Mouse (Mus musculus) testis, adult 2 months (tissue): ENCODE measurements around the gene Slc25a30. TPM values are rescaled to one million over a fixed set of nuclear protein-coding genes. Genes with fewer than 3 reads are reported as not detected.
A peak's percentile ranks its signal among the peaks of the same experiment; 100 is the strongest.
"Not testable (repeated sequence)": the region's sequence is repeated elsewhere in the genome, so short reads cannot be mapped to it uniquely, and the experiment has no call there.

ENCODE experiments used
- H3K27ac ChIP-seq: fragments of 200-500 bp; 2 replicates; pipeline ENCODE4 v1.5.1; 2012; ENCODE audit warnings: low read depth, low read length; ENCODE audit not compliant: control insufficient read depth, insufficient read depth
- H3K27me3 ChIP-seq: fragments of 200-500 bp; 2 replicates; pipeline ENCODE4 v1.6.1; 2012; ENCODE audit warnings: mild to moderate bottlenecking, low read length, moderate library complexity; ENCODE audit not compliant: control insufficient read depth, insufficient read depth
- H3K36me3 ChIP-seq: fragments of 200-500 bp; 2 replicates; pipeline ENCODE4 v1.6.1; 2012; ENCODE audit warnings: mild to moderate bottlenecking, low read length; ENCODE audit not compliant: control insufficient read depth, insufficient read depth
- H3K4me1 ChIP-seq: fragments of 200-500 bp; 2 replicates; pipeline ENCODE4 v1.6.1; 2012; ENCODE audit warnings: low read length; ENCODE audit not compliant: control insufficient read depth, insufficient read depth
- H3K4me3 ChIP-seq: fragments of 200-500 bp; 2 replicates; pipeline ENCODE4 v1.5.1; 2012; ENCODE audit warnings: low read depth, mild to moderate bottlenecking, low read length, moderate library complexity, mixed read lengths; ENCODE audit not compliant: control insufficient read depth
- CTCF ChIP-seq: fragments of 200-500 bp; IDR thresholded peaks from 2 replicates; pipeline ENCODE4 v1.5.1; 2012; ENCODE audit warnings: low read depth, mild to moderate bottlenecking, inconsistent platforms, low read length, moderate library complexity; ENCODE audit not compliant: control insufficient read depth, insufficient read depth, insufficient replicate concordance
- POLR2A ChIP-seq: fragments of 200-500 bp; IDR thresholded peaks from 2 replicates; pipeline ENCODE4 v1.6.1; 2012; ENCODE audit warnings: low read depth, mild to moderate bottlenecking, inconsistent platforms, low read length, moderate library complexity; ENCODE audit not compliant: control insufficient read depth
- polyA plus RNA-seq: library from polyadenylated mRNA; depleted of rRNA; stranded (reverse); fragments of >200 nt; gene quantifications from 2 replicates; pipeline ENCODE4 v1.2.3, GENCODE M21; 2012

Slc25a30 gene
- polyA plus RNA-seq, 1 experiment, result 16.5 TPM

DNA sequence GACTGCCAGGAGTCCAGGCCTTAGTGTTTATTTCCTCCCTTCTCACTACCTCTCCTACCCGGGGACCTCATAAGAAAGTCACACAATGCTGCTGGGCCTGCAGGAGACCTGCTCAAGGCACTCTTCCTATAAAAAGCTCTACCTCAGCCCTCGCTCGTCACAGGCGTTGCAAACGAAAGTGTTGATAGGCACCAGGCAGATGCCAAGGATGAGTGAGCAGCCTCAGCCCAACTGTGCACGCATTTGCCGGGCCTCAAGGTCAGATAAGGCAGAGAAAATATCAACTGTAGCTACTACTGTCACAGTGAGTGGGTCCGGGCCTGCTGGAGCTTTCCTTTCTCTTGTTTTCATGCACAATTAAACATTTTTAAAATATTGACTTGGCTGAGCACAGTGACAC lies 13.4 kb downstream of the Slc25a30 start:
- Histone ChIP-seq H3K27me3 (no peaks in the 10 kb centered on the region), H3K4me3 (no peak overlapping the region), H3K4me1 (no peaks in the 10 kb centered on the region), H3K36me3 (no peaks in the 10 kb centered on the region), H3K27ac (no peak overlapping the region)
- TF ChIP-seq POLR2A (no peak), CTCF (no peak)

DNA sequence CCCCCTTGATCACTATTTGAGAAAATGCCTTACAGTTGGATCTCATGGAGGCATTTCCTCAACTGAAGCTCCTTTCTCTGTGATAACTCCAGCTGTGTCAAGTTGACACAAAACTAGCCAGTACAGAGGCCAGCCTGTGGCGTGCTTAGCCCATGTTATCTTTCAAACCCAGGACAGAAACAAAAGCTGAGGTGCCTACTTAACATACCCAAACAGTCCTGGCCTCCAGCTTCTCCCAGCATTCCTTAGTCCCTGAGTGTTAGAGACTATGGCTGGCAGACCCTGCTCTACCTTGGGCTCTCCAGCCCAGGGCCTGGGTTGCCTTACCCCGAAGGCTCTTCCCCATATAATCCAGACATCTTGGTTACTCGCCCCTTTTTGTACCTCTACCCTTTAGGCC lies 14.4 kb downstream of the Slc25a30 start:
- not testable (repeated sequence) for H3K36me3 ChIP-seq, H3K4me3 ChIP-seq, H3K27me3 ChIP-seq, H3K4me1 ChIP-seq
- H3K27ac ChIP-seq, result 0 out of 2 replicates have a peak overlapping the region, but pooled peaks have one; percentile 20

- Histone ChIP-seq H3K27me3 (no peaks in the 10 kb centered on the region), H3K27ac (no peak overlapping the region), H3K4me1 (no peaks in the 10 kb centered on the region), H3K4me3 (no peak overlapping the region), H3K36me3 (no peaks in the 10 kb centered on the region)
- TF ChIP-seq CTCF (no peak), POLR2A (no peak)
Measured at GRCm38 (mm10) chr14:75771101-75771501, 15.7 kb downstream of the Slc25a30 start.

DNA sequence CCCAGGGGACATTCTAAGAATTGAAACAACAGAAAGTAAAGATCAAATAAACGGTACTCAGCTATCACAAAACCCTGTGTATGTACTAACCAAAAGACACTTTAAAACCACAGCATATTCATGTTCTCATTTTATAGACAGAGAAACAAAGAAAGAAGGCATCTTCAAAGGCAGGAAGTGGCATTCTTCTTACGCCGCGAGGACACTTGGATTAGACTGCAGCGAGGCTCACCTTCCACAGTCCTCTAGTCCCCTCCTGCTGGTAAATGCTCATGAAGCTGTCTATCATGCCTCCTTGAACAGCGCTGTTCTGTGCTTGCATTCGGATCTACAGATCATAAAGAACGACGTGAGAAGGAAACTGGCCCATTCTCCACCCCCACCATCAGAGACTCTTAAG lies 17.5 kb downstream of the Slc25a30 start:
- Histone ChIP-seq H3K27ac (no peak overlapping the region), H3K27me3 (no peaks in the 10 kb centered on the region), H3K36me3 (no peaks in the 10 kb centered on the region), H3K4me1 (no peaks in the 10 kb centered on the region), H3K4me3 (no peak overlapping the region)
- TF ChIP-seq CTCF (no peak), POLR2A (no peak)

DNA sequence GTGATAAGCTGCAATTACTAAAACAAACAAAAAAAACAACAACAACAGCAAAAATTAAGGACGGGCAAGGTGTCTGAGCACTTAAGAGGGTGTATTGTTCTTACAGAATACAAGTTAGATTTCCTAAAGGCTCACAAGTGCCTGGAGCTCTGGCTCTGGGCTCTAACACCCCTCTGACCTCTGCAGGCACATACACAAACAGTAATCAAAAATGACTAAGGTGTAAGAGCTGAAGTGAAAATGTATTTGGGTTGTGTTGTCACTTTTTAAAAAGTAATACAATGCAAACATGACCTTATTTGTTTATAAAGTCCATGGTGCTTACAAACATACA lies 18.6 kb downstream of the Slc25a30 start:
- TF ChIP-seq CTCF (no peak), POLR2A (no peak)
- H3K27me3 ChIP-seq, result no peaks in the 10 kb centered on the region
- no peak overlapping the region for H3K4me3 ChIP-seq
- H3K36me3 ChIP-seq, result no peaks in the 10 kb centered on the region
- no peaks in the 10 kb centered on the region for H3K4me1 ChIP-seq
- no peak overlapping the region for H3K27ac ChIP-seq

GRCm38 (mm10) chr14:75767492-75768274 lies 19.2 kb downstream of the Slc25a30 start:
- Histone ChIP-seq H3K4me1 (no peaks in the 10 kb centered on the region), H3K4me3 (no peak overlapping the region), H3K27ac (no peak overlapping the region), H3K27me3 (no peaks in the 10 kb centered on the region), H3K36me3 (no peaks in the 10 kb centered on the region)
- TF ChIP-seq CTCF, result peak; percentile 53; the same call in 1 of the 2 replicates
- no peak for TF ChIP-seq POLR2A

DNA sequence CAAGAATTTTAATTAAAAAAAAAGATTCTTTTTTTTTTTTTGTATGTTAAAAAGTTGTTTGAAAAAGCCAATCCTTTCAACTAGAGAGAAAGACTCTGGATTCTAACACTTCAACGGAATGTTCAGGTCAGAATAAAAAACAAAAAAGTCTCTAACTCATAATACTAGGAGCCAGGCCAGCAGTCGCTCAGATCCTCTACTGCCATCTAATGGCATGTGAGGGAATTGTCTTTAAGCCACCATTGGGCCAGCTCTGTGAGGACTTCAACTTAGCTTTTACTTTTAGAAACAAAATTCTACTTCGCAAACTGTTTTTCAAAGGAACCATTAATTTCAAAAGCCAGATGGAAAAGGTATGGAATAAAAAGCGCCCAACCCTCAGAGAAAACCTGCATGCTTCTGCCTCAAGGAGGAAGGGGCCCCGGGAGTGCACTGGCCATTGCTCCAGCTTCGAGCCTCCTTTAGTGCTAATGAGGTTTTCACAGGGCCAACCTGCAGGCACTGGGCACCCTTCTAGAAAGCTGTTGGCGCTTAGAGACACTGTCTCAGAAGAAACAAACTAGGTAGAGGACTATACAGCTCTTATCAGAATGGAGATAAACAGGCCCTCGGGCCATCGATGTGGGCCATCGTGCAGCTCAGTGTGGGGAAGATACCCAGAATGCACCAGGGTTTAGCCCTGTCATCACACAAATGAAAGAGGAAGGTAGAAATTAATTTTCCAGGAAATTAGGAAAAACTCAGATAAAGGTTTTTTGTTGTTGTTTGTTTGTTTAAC lies 25.6 kb downstream of the Slc25a30 start:
- H3K27ac ChIP-seq, result no peak overlapping the region
- TF ChIP-seq POLR2A (no peak), CTCF (peak; percentile 28; the same call in 1 of the 2 replicates)
- H3K36me3 ChIP-seq, result no peaks in the 10 kb centered on the region
- no peak overlapping the region for H3K4me3 ChIP-seq
- H3K4me1 ChIP-seq, result no peaks in the 10 kb centered on the region
- H3K27me3 ChIP-seq, result no peaks in the 10 kb centered on the region

DNA sequence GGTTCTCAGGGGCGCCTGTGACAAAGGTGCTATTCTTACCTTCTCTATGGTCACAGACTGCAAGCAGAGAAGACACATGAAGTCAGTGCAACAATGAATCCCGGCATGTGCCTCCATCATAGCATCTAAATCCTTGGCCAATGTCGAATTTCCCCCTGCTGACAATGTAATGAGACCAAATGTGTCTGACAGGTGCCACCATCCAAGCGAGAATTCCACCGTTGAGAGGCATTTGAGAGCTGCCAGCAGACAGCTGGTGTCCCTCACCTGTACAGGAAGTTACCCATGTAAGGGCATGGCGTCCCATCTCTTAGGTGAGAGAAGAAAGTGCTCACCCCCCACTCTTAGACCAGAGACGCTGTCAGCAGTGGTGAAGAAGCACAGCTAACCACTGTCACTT lies 28.4 kb downstream of the Slc25a30 start:
- Histone ChIP-seq H3K4me3 (no peak overlapping the region), H3K36me3 (no peaks in the 10 kb centered on the region), H3K27me3 (no peaks in the 10 kb centered on the region), H3K4me1 (no peaks in the 10 kb centered on the region), H3K27ac (no peak overlapping the region)
- no peak for TF ChIP-seq POLR2A
- TF ChIP-seq CTCF, result no peak
